Mouse (Mus musculus) heart, adult 2 months (tissue): Measurements from ENCODE around the gene Fam20c.

ENCODE experiments used
- CTCF ChIP-seq: fragments of 200-600 bp; IDR thresholded peaks from 2 replicates; pipeline ENCODE4 v1.8.1; 2022; ENCODE audit warnings: antibody characterized with exemption, mild to moderate bottlenecking, moderate library complexity
- POLR2A ChIP-seq: fragments of 200-500 bp; IDR thresholded peaks from 2 replicates; pipeline ENCODE4 v1.6.1; 2011; ENCODE audit warnings: mild to moderate bottlenecking, low read depth, low read length, control low read depth; ENCODE audit not compliant: insufficient read depth

DNA sequence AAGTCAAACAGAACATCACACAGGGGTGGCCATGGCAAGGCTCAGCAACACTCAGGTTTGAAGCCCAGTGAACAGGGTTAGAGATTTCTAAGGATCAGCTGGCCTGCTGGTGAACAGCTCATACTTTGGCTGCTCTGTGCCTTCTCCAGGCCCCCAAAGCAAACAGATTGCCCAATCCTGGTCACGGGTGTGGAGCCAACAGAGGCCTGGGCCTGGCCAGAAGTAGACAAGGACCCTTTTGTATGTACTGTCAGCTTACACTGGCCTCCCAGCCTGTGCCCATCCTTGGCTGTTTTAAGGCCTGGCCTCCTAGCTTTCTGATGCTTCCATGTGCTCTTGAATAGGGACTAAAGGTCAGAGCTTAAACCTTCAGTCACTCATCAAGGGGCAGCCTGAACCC lies 22.0 kb downstream of the Fam20c start:
- TF ChIP-seq CTCF (no peak), POLR2A (no peak)
